9 mouse cellular contexts compared by ENCODE assay signal in genomic region chr17:85395502-85395901, GRCm38 (mm10).
DNase-seq lines count a peak whose midpoint lies in the region; ATAC-seq and TF ChIP-seq lines count a peak whose summit lies in the region.
"Had no signal": no experiment of that assay in that cellular context is flagged by ENCODE, and none has a peak within 500 bp of the region (broad histone marks: within the 10 kb centered on the region; RNA-seq: fewer than 3 reads in every experiment).

No protein-coding gene starts in this region.

- H3K27me3 ChIP-seq in hindbrain, embryonic 11.5 days (ENCODE audit: control insufficient read depth, insufficient read depth, low read length): peaks cover 3% of the 10 kb centered on the region; the same call in 1 of the 2 replicates
- peaks cover 3% of the 10 kb centered on the region for H3K27me3 ChIP-seq in hindbrain, embryonic 16.5 days (replicated peaks; ENCODE audit: control insufficient read depth, insufficient read depth, low read length)
- H3K27me3 ChIP-seq in heart, postnatal 0 days (ENCODE audit: control insufficient read depth, insufficient read depth, low read length): no peaks in the 10 kb centered on the region
- peaks cover 25% of the 10 kb centered on the region for H3K27me3 ChIP-seq in midbrain, embryonic 12.5 days
- H3K27me3 ChIP-seq: neural tube, embryonic 12.5 days had no signal

- H3K27ac ChIP-seq in hindbrain, embryonic 11.5 days (ENCODE audit: low read depth, low read length): no peak overlapping the region
- no peak overlapping the region for H3K27ac ChIP-seq in hindbrain, embryonic 16.5 days (ENCODE audit: low read depth, low read length)
- H3K27ac ChIP-seq in heart, postnatal 0 days (ENCODE audit: low read depth): no peak overlapping the region
- H3K27ac ChIP-seq in midbrain, embryonic 12.5 days (replicated peaks): peak overlapping the region; percentile 68
- H3K27ac ChIP-seq: neural tube, embryonic 12.5 days had no signal

- no peak for TF ChIP-seq CTCF in heart, postnatal 0 days (IDR thresholded peaks at IDR 0.05; ENCODE audit: low read depth)

- 0 out of 2 replicates have a peak, but pooled peaks cover 3% of the 10 kb centered on the region for H3K4me1 ChIP-seq in hindbrain, embryonic 11.5 days (replicated peaks; ENCODE audit: control insufficient read depth, insufficient read depth, low read length)
- H3K4me1 ChIP-seq in hindbrain, embryonic 16.5 days (ENCODE audit: control insufficient read depth, insufficient read depth, low read depth, low read length): peaks cover 11% of the 10 kb centered on the region
- H3K4me1 ChIP-seq in heart, postnatal 0 days (ENCODE audit: control insufficient read depth, insufficient read depth): no peaks in the 10 kb centered on the region
- H3K4me1 ChIP-seq in midbrain, embryonic 12.5 days: peaks cover 49% of the 10 kb centered on the region

- peak; percentile 52; the same call in 1 of the 2 replicates for ATAC-seq in hindbrain, embryonic 11.5 days (ENCODE audit: low FRiP score)
- ATAC-seq in hindbrain, embryonic 16.5 days: no peak
- no peak for ATAC-seq in heart, postnatal 0 days (ENCODE audit: insufficient read depth, low read depth)
- peak; percentile 64 for ATAC-seq in midbrain, embryonic 12.5 days (ENCODE audit: low FRiP score, low read depth)

- H3K4me2 ChIP-seq in hindbrain, embryonic 11.5 days (replicated peaks; ENCODE audit: low read depth, low read length): no peak overlapping the region
- no peak overlapping the region for H3K4me2 ChIP-seq in hindbrain, embryonic 16.5 days (ENCODE audit: low read length)
- H3K4me2 ChIP-seq in heart, postnatal 0 days (ENCODE audit: low read depth, low read length): peak overlapping the region; percentile 8; the same call in 1 of the 2 replicates
- peak overlapping the region; percentile 39; the same call in 1 of the 2 replicates for H3K4me2 ChIP-seq in midbrain, embryonic 12.5 days (replicated peaks)
- H3K4me2 ChIP-seq: neural tube, embryonic 12.5 days had no signal

- no peak for TF ChIP-seq EP300 in heart, postnatal 0 days (IDR thresholded peaks at IDR 0.05; ENCODE audit: low read depth)

- H3K4me3 ChIP-seq in hindbrain, embryonic 11.5 days (ENCODE audit: low read depth, low read length): no peak overlapping the region
- H3K4me3 ChIP-seq in hindbrain, embryonic 16.5 days (ENCODE audit: low read length): no peak overlapping the region
- no peak overlapping the region for H3K4me3 ChIP-seq in heart, postnatal 0 days (ENCODE audit: low read depth, low read length)
- H3K4me3 ChIP-seq in midbrain, embryonic 12.5 days: no peak overlapping the region
- H3K4me3 ChIP-seq: neural tube, embryonic 12.5 days had no signal

- peak; percentile 30 for DNase-seq in hindbrain, embryonic 11.5 days (ENCODE audit: low spot score)
- peak; percentile 53 for DNase-seq in MN1 (ENCODE audit: low spot score)
- no peak for DNase-seq in heart, postnatal 0 days (ENCODE audit: low spot score)
- DNase-seq in thymus, postnatal 25 days: no peak
- DNase-seq in thymus, postnatal 10 days (ENCODE audit: low spot score in 2 of 2): no peak
- no peak for DNase-seq in adrenal gland, postnatal 4 days (ENCODE audit: low spot score in 2 of 2)

- no peaks in the 10 kb centered on the region for H3K36me3 ChIP-seq in hindbrain, embryonic 11.5 days (ENCODE audit: control insufficient read depth, insufficient read depth, low read length)
- H3K36me3 ChIP-seq in hindbrain, embryonic 16.5 days (ENCODE audit: control insufficient read depth, insufficient read depth, low read length): no peaks in the 10 kb centered on the region
- no peaks in the 10 kb centered on the region for H3K36me3 ChIP-seq in heart, postnatal 0 days (replicated peaks; ENCODE audit: control insufficient read depth, insufficient read depth, low read length)
- H3K36me3 ChIP-seq in midbrain, embryonic 12.5 days: no peaks in the 10 kb centered on the region
- H3K36me3 ChIP-seq: neural tube, embryonic 12.5 days had no signal

- no peak overlapping the region for H3K9ac ChIP-seq in hindbrain, embryonic 11.5 days (ENCODE audit: low read depth, low read length)
- H3K9ac ChIP-seq in hindbrain, embryonic 16.5 days (ENCODE audit: low read depth, low read length): no peak overlapping the region
- no peak overlapping the region for H3K9ac ChIP-seq in heart, postnatal 0 days (replicated peaks; ENCODE audit: low read depth, low read length)
- no peak overlapping the region for H3K9ac ChIP-seq in midbrain, embryonic 12.5 days (replicated peaks)
- H3K9ac ChIP-seq: neural tube, embryonic 12.5 days had no signal

- H3K9me3 ChIP-seq in hindbrain, embryonic 11.5 days (ENCODE audit: control insufficient read depth, low read length): no peaks in the 10 kb centered on the region
- no peaks in the 10 kb centered on the region for H3K9me3 ChIP-seq in hindbrain, embryonic 16.5 days (ENCODE audit: control insufficient read depth, low read length)
- H3K9me3 ChIP-seq in heart, postnatal 0 days (replicated peaks; ENCODE audit: control insufficient read depth, low read length): no peaks in the 10 kb centered on the region
- no peaks in the 10 kb centered on the region for H3K9me3 ChIP-seq in midbrain, embryonic 12.5 days
- H3K9me3 ChIP-seq: neural tube, embryonic 12.5 days had no signal

- WGBS in hindbrain, embryonic 11.5 days: 46% methylated on average over 5 of the region's 5 CpGs
- WGBS in hindbrain, embryonic 16.5 days: 52% methylated on average over 5 of the region's 5 CpGs
- WGBS in heart, postnatal 0 days: 58% methylated on average over 5 of the region's 5 CpGs
- WGBS in midbrain, embryonic 12.5 days: 28% methylated on average over 5 of the region's 5 CpGs

Comparison
In these comparisons a context has a peak if more than half of its experiments do, and no peak if none do; other contexts are left out.
1. ATAC-seq: peak in hindbrain, embryonic 11.5 days (single experiment) and midbrain, embryonic 12.5 days (single experiment); none in hindbrain, embryonic 16.5 days (single experiment) and heart, postnatal 0 days (single experiment).
2. DNase-seq: peak in hindbrain, embryonic 11.5 days (single experiment) and MN1 (single experiment); none in heart, postnatal 0 days (single experiment), thymus, postnatal 25 days (single experiment), thymus, postnatal 10 days (0 of 2) and adrenal gland, postnatal 4 days (0 of 2).
3. H3K4me2 ChIP-seq: peak in heart, postnatal 0 days (single experiment) and midbrain, embryonic 12.5 days (single experiment); none in hindbrain, embryonic 11.5 days (single experiment) and hindbrain, embryonic 16.5 days (single experiment).